Mouse (Mus musculus) CH12.LX (cell line): ENCODE measurements around the gene St6gal1. TPM values are rescaled to one million over a fixed set of nuclear protein-coding genes. Genes with fewer than 3 reads are reported as not detected.

Experiments used
- DNase-seq: peaks from one replicate; pipeline ENCODE4 v3.0.0-alpha.2; 2013; ENCODE audit errors: extremely low read depth
- H3K27ac ChIP-seq: 2 replicates; pipeline ENCODE4 v1.5.1; 2012; ENCODE audit warnings: low read depth, mild to moderate bottlenecking, control low read depth, moderate library complexity; ENCODE audit not compliant: insufficient read depth
- H3K27me3 ChIP-seq: replicated peaks from 2 replicates; pipeline ENCODE3; 2012; ENCODE audit warnings: inconsistent platforms
- H3K36me3 ChIP-seq, 2 experiments: replicated peaks in 1 of 2; 2 replicates each; pipeline versions ENCODE3 to v1.6.1; 2012; ENCODE audit warnings: inconsistent platforms in 1 of 2, low read length in 1 of 2, mild to moderate bottlenecking in 1 of 2, mixed read lengths in 1 of 2, moderate library complexity in 1 of 2; ENCODE audit not compliant: control insufficient read depth in 1 of 2, insufficient read depth in 1 of 2
- H3K4me1 ChIP-seq, 2 experiments: 2 replicates each; pipeline ENCODE4 v1.6.1; 2012; ENCODE audit warnings: inconsistent platforms in 1 of 2, moderate library complexity in 1 of 2; ENCODE audit not compliant: insufficient read depth in 2 of 2, control insufficient read depth in 1 of 2
- H3K4me2 ChIP-seq: 2 replicates; pipeline ENCODE4 v1.6.1; 2012; ENCODE audit warnings: low read depth, mild to moderate bottlenecking, control low read depth; ENCODE audit not compliant: poor library complexity, insufficient read depth, severe bottlenecking
- H3K4me3 ChIP-seq, 3 experiments: fragments of 150-350 bp in 1 of 3; sonication (generic) in 1 of 3; replicated peaks in 1 of 3; 2 replicates each; pipeline versions ENCODE3 to v1.5.1; 2011 to 2012; ENCODE audit warnings: low read depth in 2 of 3, low read length in 2 of 3, mild to moderate bottlenecking in 2 of 3, moderate library complexity in 2 of 3, control low read depth in 1 of 3, improper control_type of control experiment in 1 of 3, inconsistent platforms in 1 of 3, mixed read lengths in 1 of 3; ENCODE audit not compliant: poor library complexity in 1 of 3
- H3K79me2 ChIP-seq: replicated peaks from 2 replicates; pipeline ENCODE4 v1.6.1; 2012; ENCODE audit warnings: mild to moderate bottlenecking, moderate library complexity; ENCODE audit not compliant: control insufficient read depth, poor library complexity, insufficient read depth, severe bottlenecking; ENCODE audit errors: extremely low read depth
- H3K9ac ChIP-seq: 2 replicates; pipeline ENCODE4 v1.6.1; 2012; ENCODE audit warnings: low read depth, mild to moderate bottlenecking, control low read depth, moderate library complexity; ENCODE audit not compliant: insufficient read depth
- H3K9me3 ChIP-seq: replicated peaks from 2 replicates; pipeline ENCODE3; 2012; ENCODE audit warnings: low read length, inconsistent platforms, mixed read lengths
- BHLHE40 ChIP-seq: IDR thresholded peaks from 2 replicates; pipeline ENCODE4 v1.6.1; 2011; ENCODE audit warnings: mild to moderate bottlenecking, low read depth, low read length, improper control_type of control experiment
- ELF1 ChIP-seq: IDR thresholded peaks from 2 replicates; pipeline ENCODE4 v1.6.1; 2014; ENCODE audit warnings: low read depth, mild to moderate bottlenecking, inconsistent platforms, low read length, improper control_type of control experiment
- EP300 ChIP-seq: IDR thresholded peaks from 2 replicates; pipeline ENCODE4 v1.6.1; 2011; ENCODE audit warnings: low read length, improper control_type of control experiment
- ETS1 ChIP-seq: conservative IDR thresholded peaks from 2 replicates; pipeline ENCODE4 v1.6.1; 2012; ENCODE audit warnings: low read depth, mild to moderate bottlenecking, inconsistent platforms, low read length, improper control_type of control experiment, moderate library complexity
- MAFK ChIP-seq: IDR thresholded peaks from 2 replicates; pipeline ENCODE4 v1.6.1; 2011; ENCODE audit warnings: low read length, improper control_type of control experiment; ENCODE audit not compliant: insufficient replicate concordance
- PAX5 ChIP-seq: IDR thresholded peaks from 2 replicates; pipeline ENCODE4 v1.6.1; 2012; ENCODE audit warnings: low read length, inconsistent platforms, mixed read lengths
- SIN3A ChIP-seq: IDR thresholded peaks from 2 replicates; pipeline ENCODE4 v1.6.1; 2012; ENCODE audit warnings: low read length, improper control_type of control experiment, inconsistent platforms
- USF1 ChIP-seq: IDR thresholded peaks from 2 replicates; pipeline ENCODE4 v1.6.1; 2014; ENCODE audit warnings: low read depth, mild to moderate bottlenecking, inconsistent platforms, low read length, improper control_type of control experiment
- ZC3H11A ChIP-seq: IDR thresholded peaks from 2 replicates; pipeline ENCODE4 v1.6.1; 2012; ENCODE audit warnings: low read depth, mild to moderate bottlenecking, inconsistent platforms, low read length, improper control_type of control experiment
- ZNF384 ChIP-seq: IDR thresholded peaks from 2 replicates; pipeline ENCODE4 v1.6.1; 2012; ENCODE audit warnings: low read depth, low read length, improper control_type of control experiment, inconsistent platforms
- dilution Hi-C: fragments of 300-500 bp; cut with MboI; formaldehyde crosslinking; loops from 2 replicates; pipeline ENCODE4 v1.14.3; 2020; ENCODE audit warnings: low sequenced_read_pairs; ENCODE audit not compliant: extremely low pct_unique_long_range_greater_than_20kb, extremely low pct_ligation_motif_present
- in situ Hi-C: fragments of 300-500 bp; cut with MboI; formaldehyde crosslinking; loops from 3 replicates; pipeline ENCODE4 v1.14.3; 2019; ENCODE audit warnings: low sequenced_read_pairs, low pct_ligation_motif_present, low pct_unique_long_range_greater_than_20kb, mixed read lengths
- polyA plus RNA-seq: library from polyadenylated mRNA; unstranded; fragments of >175 nt; gene quantifications from 2 replicates; pipeline ENCODE4 v1.2.1, GENCODE M21; 2012; ENCODE audit warnings: low read depth; ENCODE audit not compliant: insufficient read length
- total RNA-seq, 2 experiments: library from RNA; depleted of rRNA; stranded (reverse); fragments of 300-350 nt in 1 of 2; fragments of >200 nt in 1 of 2; gene quantifications; 2 replicates each; pipeline ENCODE4 v1.2.3; 2012 to 2014

Gene St6gal1
- total and polyA plus RNA-seq, 3 experiments, result 64.5 to 168 (median 67.8) TPM

DNA sequence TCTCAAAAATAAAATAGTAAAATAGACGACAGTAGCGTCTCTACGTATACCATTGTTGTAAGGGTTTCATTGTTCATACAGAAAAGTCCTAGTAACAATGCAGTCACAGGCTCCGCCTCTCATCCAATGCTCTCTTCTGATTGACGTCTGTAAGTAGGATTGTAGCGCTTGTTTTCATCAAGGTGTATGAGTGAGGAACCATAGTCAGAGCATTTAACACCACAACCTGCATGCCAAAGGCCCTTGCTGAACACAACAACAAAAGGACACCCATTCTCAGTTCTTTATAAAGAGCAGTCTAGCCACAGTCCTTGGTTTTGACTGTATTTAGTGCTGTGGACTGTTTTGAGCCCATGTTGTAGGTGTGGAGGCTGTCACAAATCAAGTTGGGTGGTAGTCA lies 64.9 kb downstream of the St6gal1 start:
- H3K27me3 ChIP-seq, result no peaks in the 10 kb centered on the region
- no peak overlapping the region for H3K9ac ChIP-seq
- H3K4me3 ChIP-seq, result no peak overlapping the region
- dilution Hi-C loops (no loop called here), in situ Hi-C loops (no loop called here)
- no peak overlapping the region for H3K4me2 ChIP-seq
- H3K79me2 ChIP-seq, result peaks cover 12% of the 10 kb centered on the region
- no peak for TF ChIP-seq BHLHE40
- TF ChIP-seq USF1, result no peak
- no peak for TF ChIP-seq ELF1
- TF ChIP-seq ZNF384, result peak; percentile 62; the same call in 1 of the 2 replicates
- TF ChIP-seq, all 38 proteins: peak for 1
- H3K9me3 ChIP-seq, result no peaks in the 10 kb centered on the region
- H3K4me1 ChIP-seq, result peaks cover 52 to 98% of the 10 kb centered on the region in 2 experiments
- DNase-seq, result no peak
- H3K36me3 ChIP-seq, result peaks cover 0 to 10% of the 10 kb centered on the region in 2 experiments
- H3K27ac ChIP-seq, result peak overlapping the region; percentile 26

DNA sequence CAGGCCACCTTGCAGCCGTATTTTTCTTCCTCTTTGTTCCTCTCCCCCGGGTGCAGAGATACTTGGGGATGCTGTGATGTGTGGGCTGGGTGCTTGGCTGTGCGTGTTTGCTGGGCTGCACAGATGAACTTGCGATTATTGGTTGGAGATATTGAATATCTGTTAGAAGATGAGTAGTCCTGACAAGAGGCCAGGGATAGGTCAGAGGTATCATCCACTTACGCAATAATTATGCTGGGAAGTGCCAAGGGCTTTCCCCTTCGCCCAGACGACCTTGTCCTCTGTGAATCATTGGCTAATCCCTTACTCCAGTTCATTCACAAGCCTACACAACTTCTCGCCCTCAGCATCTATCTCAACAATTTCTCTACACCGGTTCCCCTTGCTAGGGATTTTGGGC lies 65.6 kb downstream of the St6gal1 start:
- peak overlapping the region; percentile 74 for H3K27ac ChIP-seq
- dilution Hi-C loops, result no loop called here
- DNase-seq, result no peak

DNA sequence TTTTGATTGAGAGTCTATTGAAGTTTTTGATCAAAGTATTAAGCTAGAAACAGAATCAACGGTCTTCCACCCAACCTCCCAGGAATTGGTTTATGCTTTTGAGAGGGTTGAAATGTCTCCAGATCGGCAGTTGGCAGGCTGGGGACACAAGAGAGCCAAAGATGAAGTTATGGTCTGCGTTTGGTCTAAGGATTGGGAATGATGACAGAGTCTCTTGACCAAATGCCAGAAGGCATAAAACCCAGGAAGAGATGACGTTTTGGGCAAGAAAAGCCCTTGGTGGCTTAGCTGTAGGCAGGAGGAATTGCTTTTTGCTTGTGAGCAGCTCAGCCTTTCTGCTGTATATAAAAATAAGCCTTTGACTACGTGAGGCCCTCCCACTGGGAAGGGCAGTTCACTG lies 67.0 kb downstream of the St6gal1 start:
- H3K36me3 ChIP-seq, result peaks cover 0 to 19% of the 10 kb centered on the region in 2 experiments
- H3K4me2 ChIP-seq, result peak overlapping the region; percentile 10; the same call in 1 of the 2 replicates
- TF ChIP-seq ETS1, result no peak
- peak overlapping the region in 1 of 3 experiments; percentile 40 for H3K4me3 ChIP-seq
- dilution Hi-C loops, result no loop called here
- no peak overlapping the region; the same call in 1 of the 2 replicates for H3K9ac ChIP-seq
- DNase-seq, result no peak
- H3K27ac ChIP-seq, result peak overlapping the region; percentile 7; the same call in 1 of the 2 replicates
- H3K79me2 ChIP-seq, result peaks cover 12% of the 10 kb centered on the region
- H3K4me1 ChIP-seq, result peaks cover 45 to 98% of the 10 kb centered on the region in 2 experiments
- H3K27me3 ChIP-seq, result no peaks in the 10 kb centered on the region
- H3K9me3 ChIP-seq, result peaks cover 3% of the 10 kb centered on the region
- in situ Hi-C loops, result no loop called here

More for the DNA sequence above, 65.6 kb downstream of the St6gal1 start:
- peaks cover 0 to 11% of the 10 kb centered on the region in 2 experiments for H3K36me3 ChIP-seq
- H3K4me3 ChIP-seq, result peak overlapping the region; percentile 24 to 51 (median 40)
- H3K79me2 ChIP-seq, result peaks cover 12% of the 10 kb centered on the region
- H3K27me3 ChIP-seq, result no peaks in the 10 kb centered on the region
- H3K4me1 ChIP-seq, result peaks cover 50 to 98% of the 10 kb centered on the region in 2 experiments
- peak overlapping the region; percentile 39 for H3K4me2 ChIP-seq
- TF ChIP-seq PAX5, result no peak
- no peak for TF ChIP-seq ZC3H11A
- TF ChIP-seq SIN3A, result 0 out of 2 replicates have a peak, but pooled peaks have one; percentile 29
- 0 out of 2 replicates have a peak, but pooled peaks have one; percentile 33 for TF ChIP-seq EP300
- TF ChIP-seq ETS1, result 0 out of 2 replicates have a peak, but pooled peaks have one; percentile 3
- no peak for TF ChIP-seq MAFK
- no peaks in the 10 kb centered on the region for H3K9me3 ChIP-seq
- peak overlapping the region; percentile 23; the same call in 1 of the 2 replicates for H3K9ac ChIP-seq
- in situ Hi-C loops, result no loop called here
